Mouse (Mus musculus) neural tube, embryonic 12.5 days (tissue): ENCODE data around the gene Foxp2. TPM values are rescaled to one million over a fixed set of nuclear protein-coding genes. Genes with fewer than 3 reads are reported as not detected.

Experiments used
- ATAC-seq: fragments of 200-750 bp; cut with Nextera tagmentation; 2 replicates; pipeline ENCODE4 v1.8.0; 2017; ENCODE audit warnings: low read depth, mild to moderate bottlenecking, moderate TSS enrichment, moderate library complexity; ENCODE audit not compliant: low FRiP score
- H3K27ac ChIP-seq: fragments of 300-500 bp; sonication (generic); 2 replicates; pipeline ENCODE4 v1.5.1; 2016
- H3K27me3 ChIP-seq: fragments of 300-500 bp; sonication (generic); replicated peaks from 2 replicates; pipeline ENCODE4 v1.6.1; 2016; ENCODE audit warnings: mild to moderate bottlenecking
- H3K36me3 ChIP-seq: fragments of 300-500 bp; sonication (generic); 2 replicates; pipeline ENCODE4 v1.6.1; 2016; ENCODE audit warnings: mild to moderate bottlenecking
- H3K4me1 ChIP-seq: fragments of 300-500 bp; sonication (generic); 2 replicates; pipeline ENCODE4 v1.6.1; 2016
- H3K4me2 ChIP-seq: fragments of 300-500 bp; sonication (generic); replicated peaks from 2 replicates; pipeline ENCODE4 v1.6.1; 2016; ENCODE audit warnings: mild to moderate bottlenecking
- H3K4me3 ChIP-seq: fragments of 300-500 bp; sonication (generic); 2 replicates; pipeline ENCODE4 v1.5.1; 2016
- H3K9ac ChIP-seq: fragments of 300-500 bp; sonication (generic); 2 replicates; pipeline ENCODE4 v1.6.1; 2016; ENCODE audit warnings: mild to moderate bottlenecking
- H3K9me3 ChIP-seq: fragments of 300-500 bp; sonication (generic); 2 replicates; pipeline ENCODE4 v1.6.1; 2016; ENCODE audit warnings: mild to moderate bottlenecking
- WGBS: fragments of 180-500 bp; shearing (Covaris S2); methylation state at CpG from one replicate; pipeline ENCODE4 v1.1.7; 2016; 5-methylcytosine and 5-hydroxymethylcytosine counted together
- polyA plus RNA-seq: library from polyadenylated mRNA; unstranded; fragments of >200 nt; fragmentation: Nextera tagmentation; extraction: Ambion mirVana; gene quantifications from 2 replicates; pipeline ENCODE4 v1.2.1, GENCODE M21; 2016

Gene Foxp2
- polyA plus RNA-seq, 1 experiment from 2014 or later, result 27.4 TPM

GRCm38 (mm10) chr6:15310671-15311070 lies 409.5 kb downstream of the Foxp2 start:
- ATAC-seq, result peak; percentile 17; the same call in 1 of the 2 replicates
- Histone ChIP-seq H3K27ac (no peak overlapping the region), H3K9me3 (no peaks in the 10 kb centered on the region), H3K36me3 (no peaks in the 10 kb centered on the region), H3K9ac (no peak overlapping the region), H3K27me3 (no peaks in the 10 kb centered on the region), H3K4me3 (no peak overlapping the region), H3K4me2 (no peak overlapping the region), H3K4me1 (no peaks in the 10 kb centered on the region)
- WGBS, result 61% methylated on average over 5 of the region's 5 CpGs

- Histone ChIP-seq H3K36me3 (no peaks in the 10 kb centered on the region), H3K9ac (no peak overlapping the region), H3K4me3 (no peak overlapping the region), H3K4me2 (no peak overlapping the region), H3K4me1 (no peaks in the 10 kb centered on the region), H3K27ac (no peak overlapping the region), H3K9me3 (no peaks in the 10 kb centered on the region), H3K27me3 (no peaks in the 10 kb centered on the region)
- ATAC-seq, result no peak
- WGBS, result 81% methylated on average over 2 of the region's 2 CpGs
These were observed 415.8 kb downstream of the Foxp2 start for GRCm38 (mm10) chr6:15316948-15317347.

- Histone ChIP-seq H3K27me3 (no peaks in the 10 kb centered on the region), H3K4me3 (no peak overlapping the region), H3K27ac (no peak overlapping the region), H3K4me1 (no peaks in the 10 kb centered on the region), H3K9me3 (no peaks in the 10 kb centered on the region), H3K36me3 (no peaks in the 10 kb centered on the region), H3K9ac (no peak overlapping the region), H3K4me2 (no peak overlapping the region)
- ATAC-seq, result no peak
- WGBS, result 98% methylated on average over 2 of the region's 2 CpGs
These were observed 417.2 kb downstream of the Foxp2 start for GRCm38 (mm10) chr6:15318343-15318742.

GRCm38 (mm10) chr6:15321551-15321974 lies 420.4 kb downstream of the Foxp2 start:
- Histone ChIP-seq H3K4me2 (no peak overlapping the region), H3K36me3 (no peaks in the 10 kb centered on the region), H3K9me3 (no peaks in the 10 kb centered on the region), H3K27ac (no peak overlapping the region), H3K4me1 (no peaks in the 10 kb centered on the region), H3K27me3 (no peaks in the 10 kb centered on the region), H3K9ac (no peak overlapping the region), H3K4me3 (no peak overlapping the region)
- WGBS, result 80% methylated on average over 2 of the region's 2 CpGs
- ATAC-seq, result no peak

- no peak overlapping the region for H3K9ac ChIP-seq
- H3K4me1 ChIP-seq, result no peaks in the 10 kb centered on the region
- no peaks in the 10 kb centered on the region for H3K36me3 ChIP-seq
- no peak overlapping the region for H3K27ac ChIP-seq
- H3K27me3 ChIP-seq, result no peaks in the 10 kb centered on the region
- no peak overlapping the region for H3K4me3 ChIP-seq
- ATAC-seq, result no peak
- H3K9me3 ChIP-seq, result no peaks in the 10 kb centered on the region
- H3K4me2 ChIP-seq, result no peak overlapping the region
These were observed 421.9 kb downstream of the Foxp2 start for GRCm38 (mm10) chr6:15323099-15323498.

GRCm38 (mm10) chr6:15347705-15348104 lies 446.6 kb downstream of the Foxp2 start:
- Histone ChIP-seq H3K36me3 (no peaks in the 10 kb centered on the region), H3K27ac (no peak overlapping the region), H3K4me2 (no peak overlapping the region), H3K27me3 (no peaks in the 10 kb centered on the region), H3K9ac (no peak overlapping the region), H3K4me3 (no peak overlapping the region), H3K4me1 (no peaks in the 10 kb centered on the region), H3K9me3 (no peaks in the 10 kb centered on the region)
- 94% methylated on average over 3 of the region's 3 CpGs for WGBS
- ATAC-seq, result no peak

- Histone ChIP-seq H3K27me3 (no peaks in the 10 kb centered on the region), H3K4me3 (no peak overlapping the region), H3K9ac (no peak overlapping the region), H3K9me3 (no peaks in the 10 kb centered on the region), H3K4me2 (no peak overlapping the region), H3K4me1 (no peaks in the 10 kb centered on the region), H3K36me3 (no peaks in the 10 kb centered on the region), H3K27ac (no peak overlapping the region)
- no peak for ATAC-seq
- 82% methylated on average over 4 of the region's 4 CpGs for WGBS
These were observed 454.7 kb downstream of the Foxp2 start for GRCm38 (mm10) chr6:15355852-15356251.

GRCm38 (mm10) chr6:15370281-15370680 lies 469.1 kb downstream of the Foxp2 start:
- H3K9me3 ChIP-seq, result no peaks in the 10 kb centered on the region
- no peak overlapping the region for H3K27ac ChIP-seq
- no peak overlapping the region for H3K4me3 ChIP-seq
- H3K36me3 ChIP-seq, result no peaks in the 10 kb centered on the region
- H3K4me2 ChIP-seq, result no peak overlapping the region
- no peak overlapping the region for H3K9ac ChIP-seq
- ATAC-seq, result no peak
- WGBS, result 52% methylated on average over 8 of the region's 8 CpGs
- H3K4me1 ChIP-seq, result no peaks in the 10 kb centered on the region
- no peaks in the 10 kb centered on the region for H3K27me3 ChIP-seq

- WGBS, result 82% methylated on average over 4 of the region's 4 CpGs
- H3K9me3 ChIP-seq, result no peaks in the 10 kb centered on the region
- H3K27me3 ChIP-seq, result no peaks in the 10 kb centered on the region
- no peak overlapping the region for H3K9ac ChIP-seq
- H3K4me3 ChIP-seq, result no peak overlapping the region
- no peak for ATAC-seq
- H3K27ac ChIP-seq, result no peak overlapping the region
- H3K36me3 ChIP-seq, result no peaks in the 10 kb centered on the region
- no peaks in the 10 kb centered on the region for H3K4me1 ChIP-seq
- no peak overlapping the region for H3K4me2 ChIP-seq
These were observed 469.7 kb downstream of the Foxp2 start for GRCm38 (mm10) chr6:15370827-15371226.

- ATAC-seq, result no peak
- H3K36me3 ChIP-seq, result no peaks in the 10 kb centered on the region
- 60% methylated on average over 3 of the region's 3 CpGs for WGBS
- H3K27ac ChIP-seq, result no peak overlapping the region
- H3K27me3 ChIP-seq, result no peaks in the 10 kb centered on the region
- no peak overlapping the region for H3K4me3 ChIP-seq
- H3K9me3 ChIP-seq, result no peaks in the 10 kb centered on the region
- H3K4me1 ChIP-seq, result no peaks in the 10 kb centered on the region
- no peak overlapping the region for H3K9ac ChIP-seq
- H3K4me2 ChIP-seq, result no peak overlapping the region
These were observed 472.5 kb downstream of the Foxp2 start for GRCm38 (mm10) chr6:15373621-15374020.

- peak; percentile 84 for ATAC-seq
- Histone ChIP-seq H3K27ac (no peak overlapping the region), H3K9me3 (no peaks in the 10 kb centered on the region), H3K36me3 (no peaks in the 10 kb centered on the region), H3K4me1 (no peaks in the 10 kb centered on the region), H3K4me2 (no peak overlapping the region), H3K4me3 (no peak overlapping the region), H3K9ac (no peak overlapping the region), H3K27me3 (no peaks in the 10 kb centered on the region)
- WGBS, result 22% methylated on average over 5 of the region's 5 CpGs
These were observed 477.1 kb downstream of the Foxp2 start for GRCm38 (mm10) chr6:15378261-15378660.

- ATAC-seq, result no peak
- 43% methylated on average over 6 of the region's 6 CpGs for WGBS
- Histone ChIP-seq H3K4me2 (no peak overlapping the region), H3K4me3 (no peak overlapping the region), H3K4me1 (peaks cover 4% of the 10 kb centered on the region; the same call in 1 of the 2 replicates), H3K36me3 (no peaks in the 10 kb centered on the region), H3K27ac (no peak overlapping the region), H3K9me3 (no peaks in the 10 kb centered on the region), H3K9ac (no peak overlapping the region), H3K27me3 (no peaks in the 10 kb centered on the region)
These were observed 495.3 kb downstream of the Foxp2 start for GRCm38 (mm10) chr6:15396462-15396861.

- 19% methylated on average over 5 of the region's 5 CpGs for WGBS
- Histone ChIP-seq H3K9ac (no peak overlapping the region), H3K27me3 (no peaks in the 10 kb centered on the region), H3K9me3 (no peaks in the 10 kb centered on the region), H3K4me1 (peaks cover 4% of the 10 kb centered on the region; the same call in 1 of the 2 replicates), H3K27ac (no peak overlapping the region), H3K4me2 (no peak overlapping the region), H3K4me3 (no peak overlapping the region), H3K36me3 (no peaks in the 10 kb centered on the region)
- peak; percentile 84 for ATAC-seq
These were observed 496.3 kb downstream of the Foxp2 start for GRCm38 (mm10) chr6:15397485-15397884.
